Mouse (Mus musculus) midbrain, postnatal 0 days (tissue): ENCODE data around the gene Xpnpep1. TPM values are rescaled to one million over a fixed set of nuclear protein-coding genes. Genes with fewer than 3 reads are reported as not detected.

Experiments
- ATAC-seq: fragments of 200-750 bp; cut with Nextera tagmentation; 2 replicates; pipeline ENCODE4 v1.8.0; 2017; ENCODE audit warnings: moderate number of reproducible peaks, mild to moderate bottlenecking, moderate TSS enrichment, moderate library complexity; ENCODE audit not compliant: low FRiP score
- DNase-seq: peaks from one replicate; pipeline ENCODE4 v3.0.0-alpha.2; 2015; ENCODE audit warnings: low spot score
- H3K27ac ChIP-seq: fragments of 300-500 bp; sonication (generic); 2 replicates; pipeline ENCODE4 v1.5.1; 2014; ENCODE audit warnings: low read depth, mild to moderate bottlenecking, low read length, mixed read lengths
- H3K27me3 ChIP-seq: fragments of 300-500 bp; sonication (generic); 2 replicates; pipeline ENCODE4 v1.6.1; 2014; ENCODE audit warnings: low read length, control low read depth, mixed read lengths; ENCODE audit not compliant: insufficient read depth
- H3K36me3 ChIP-seq: fragments of 300-500 bp; sonication (generic); 2 replicates; pipeline ENCODE4 v1.6.1; 2014; ENCODE audit warnings: low read length, control low read depth, mixed read lengths; ENCODE audit not compliant: insufficient read depth
- H3K4me1 ChIP-seq: fragments of 300-500 bp; sonication (generic); 2 replicates; pipeline ENCODE4 v1.6.1; 2014; ENCODE audit warnings: mild to moderate bottlenecking, control low read depth, antibody characterized with exemption, low read length, mixed read lengths; ENCODE audit not compliant: insufficient read depth
- H3K4me2 ChIP-seq: fragments of 300-500 bp; sonication (generic); 2 replicates; pipeline ENCODE4 v1.6.1; 2014; ENCODE audit warnings: low read depth, mild to moderate bottlenecking, low read length, mixed read lengths; ENCODE audit not compliant: poor library complexity, severe bottlenecking
- H3K4me3 ChIP-seq: fragments of 300-500 bp; sonication (generic); 2 replicates; pipeline ENCODE4 v1.5.1; 2014; ENCODE audit warnings: low read depth, mild to moderate bottlenecking, low read length, moderate library complexity
- H3K9ac ChIP-seq: fragments of 300-500 bp; sonication (generic); replicated peaks from 2 replicates; pipeline ENCODE4 v1.6.1; 2014; ENCODE audit warnings: mild to moderate bottlenecking, low read length, moderate library complexity, mixed read lengths; ENCODE audit not compliant: poor library complexity, severe bottlenecking
- H3K9me3 ChIP-seq: fragments of 300-500 bp; sonication (generic); 2 replicates; pipeline ENCODE4 v1.6.1; 2016; ENCODE audit warnings: low read length, control low read depth
- CTCF ChIP-seq: IDR thresholded peaks from 2 replicates; pipeline ENCODE4 v1.5.1; 2016; ENCODE audit warnings: antibody characterized with exemption, mild to moderate bottlenecking
- WGBS: fragments of 180-500 bp; shearing (Covaris S2); extraction: QIAGEN DNeasy Blood & Tissue Kit; methylation state at CpG from one replicate; pipeline ENCODE4 v1.1.7; 2014; 5-methylcytosine and 5-hydroxymethylcytosine counted together
- microRNA-seq: library from miRNA; unstranded; fragments of <30 nt; microRNA quantifications from one replicate; pipeline ENCODE4, GENCODE M21; 2016; ENCODE audit warnings: borderline number of aligned reads
- polyA plus RNA-seq: library from polyadenylated mRNA; unstranded; fragments of >200 nt; fragmentation: Nextera tagmentation; extraction: Ambion mirVana; gene quantifications from 2 replicates; pipeline ENCODE4 v1.2.1, GENCODE M21; 2015
- total RNA-seq: library from RNA; depleted of rRNA; stranded (reverse); fragments of >200 nt; gene quantifications from 2 replicates; pipeline ENCODE4 v1.2.3, GENCODE M21; 2014; rRNA removed

The Xpnpep1 gene
- total and polyA plus RNA-seq, 2 experiments from 2014 or later, result 91.0 to 110 TPM

- no peak overlapping the region for H3K4me3 ChIP-seq
- no peak for ATAC-seq
- no peaks in the 10 kb centered on the region for H3K36me3 ChIP-seq
- peak; percentile 41 for TF ChIP-seq CTCF
- H3K27ac ChIP-seq, result no peak overlapping the region
- H3K9ac ChIP-seq, result no peak overlapping the region
- no peak overlapping the region for H3K4me2 ChIP-seq
- H3K9me3 ChIP-seq, result no peaks in the 10 kb centered on the region
- no peaks in the 10 kb centered on the region for H3K4me1 ChIP-seq
- no peaks in the 10 kb centered on the region for H3K27me3 ChIP-seq
- WGBS, result 27% methylated on average over 2 of the region's 2 CpGs
- DNase-seq, result no peak
Observed at GRCm38 (mm10) chr19:52904182-52904581, 135.8 kb downstream of the Xpnpep1 start.

GRCm38 (mm10) chr19:52891807-52892442 is 148.1 kb downstream of the Xpnpep1 start:
- DNase-seq, result no peak
- Histone ChIP-seq H3K4me1 (no peaks in the 10 kb centered on the region), H3K36me3 (no peaks in the 10 kb centered on the region), H3K9me3 (no peaks in the 10 kb centered on the region), H3K4me3 (no peak overlapping the region), H3K27ac (no peak overlapping the region), H3K9ac (no peak overlapping the region), H3K4me2 (no peak overlapping the region), H3K27me3 (no peaks in the 10 kb centered on the region)
- no peak for TF ChIP-seq CTCF
- WGBS, result 62% methylated on average over 5 of the region's 5 CpGs
- ATAC-seq, result no peak

Small RNA genes within 50 kb of the gene (microRNA-seq; reads per million reads assigned to microRNA genes)
- not detected for gene Mir6407

Other genes with a start within 250 kb of the Xpnpep1 start
- gene Add3, start 100.2 kb upstream of the Xpnpep1 start, total RNA-seq, result 54.6 and 61.4 TPM in 2 replicates
- 49.1 and 51.9 TPM in 2 replicates for gene Add3, start 100.2 kb upstream of the Xpnpep1 start, polyA plus RNA-seq